Mouse (Mus musculus): Measurements from ENCODE around the gene Tmigd3.

- TF ChIP-seq CTCF (IDR thresholded peaks at IDR 0.05; ENCODE audit: extremely low read depth, insufficient read depth, insufficient read length, insufficient replicate concordance) (peak; percentile 77; the same call in 1 of the 2 replicates), POLR2A (IDR thresholded peaks at IDR 0.05; ENCODE audit: low read depth, low read length) (peak; percentile 28; the same call in 1 of the 2 replicates)
Measured at GRCm38 (mm10) chr3:105894601-105895592, 24.2 kb downstream of the Tmigd3 start.
